Mouse (Mus musculus): ENCODE measurements around the gene Ftl1. TPM values are rescaled to one million over a fixed set of nuclear protein-coding genes. Genes with fewer than 3 reads are reported as not detected.
"Not testable (repeated sequence)": the region's sequence is repeated elsewhere in the genome, so short reads cannot be mapped to it uniquely, and the experiment has no call there.

Ftl1 gene
- polyA plus RNA-seq (2011; ENCODE audit: insufficient read depth, insufficient read length, low read depth, missing spikeins), result 5,956 and 6,533 TPM in 2 replicates

- Histone ChIP-seq H3K4me3 (ENCODE audit: low read depth, low read length) (peak within 1 kb of the TSS; percentile 90), H3K27ac (ENCODE audit: insufficient read depth, low read length) (peak within 1 kb of the TSS; percentile 98), H3K36me3 (ENCODE audit: control insufficient read depth, insufficient read depth, low read length, poor library complexity, severe bottlenecking) (peaks cover 47% of the 10 kb centered on the region), H3K9ac (ENCODE audit: low read depth, poor library complexity, severe bottlenecking) (peak within 1 kb of the TSS; percentile 87)
- not testable (repeated sequence) for H3K4me1 ChIP-seq (ENCODE audit: control insufficient read depth, insufficient read depth, low read length); H3K9me3 ChIP-seq (replicated peaks; ENCODE audit: control insufficient read depth, insufficient read depth, low read length, poor library complexity, severe bottlenecking); H3K27me3 ChIP-seq (ENCODE audit: control insufficient read depth, insufficient read depth, low read length, poor library complexity, severe bottlenecking)
- peak; percentile 72; the same call in 1 of the 2 replicates for TF ChIP-seq EP300 (IDR thresholded peaks at IDR 0.05; ENCODE audit: insufficient read depth, low read depth, low read length)
- TF ChIP-seq POLR2A (IDR thresholded peaks at IDR 0.05; ENCODE audit: insufficient read depth, low read length), result peak; percentile 94
Observed at GRCm38 (mm10) chr7:45459564-45460140, at the start of gene Ftl1. Ftl1 (minus strand) TSS chr7:45459884.

- H3K27me3 ChIP-seq (ENCODE audit: control insufficient read depth, insufficient read depth, low read length, poor library complexity, severe bottlenecking), result no peaks in the 10 kb centered on the region
- H3K9ac ChIP-seq (ENCODE audit: low read depth, poor library complexity, severe bottlenecking), result peak overlapping the region; percentile 38
- TF ChIP-seq EP300 (IDR thresholded peaks at IDR 0.05; ENCODE audit: insufficient read depth, low read depth, low read length), result no peak
- no peak for TF ChIP-seq POLR2A (IDR thresholded peaks at IDR 0.05; ENCODE audit: insufficient read depth, low read length)
- no peak for TF ChIP-seq CTCF (IDR thresholded peaks at IDR 0.05; ENCODE audit: low read depth, low read length)
- H3K27ac ChIP-seq (ENCODE audit: insufficient read depth, low read length), result no peak overlapping the region
- no peaks in the 10 kb centered on the region for H3K9me3 ChIP-seq (replicated peaks; ENCODE audit: control insufficient read depth, insufficient read depth, low read length, poor library complexity, severe bottlenecking)
- H3K4me3 ChIP-seq (ENCODE audit: low read depth, low read length), result peak overlapping the region; percentile 96
- no peaks in the 10 kb centered on the region for H3K4me1 ChIP-seq (ENCODE audit: control insufficient read depth, insufficient read depth, low read length)
- 0 out of 2 replicates have a peak, but pooled peaks cover 2% of the 10 kb centered on the region for H3K36me3 ChIP-seq (ENCODE audit: control insufficient read depth, insufficient read depth, low read length, poor library complexity, severe bottlenecking)
Observed at GRCm38 (mm10) chr7:45509181-45509882, 49.6 kb upstream of the Ftl1 start.

GRCm38 (mm10) chr7:45508561-45508960, 48.9 kb upstream of the Ftl1 start:
- no peaks in the 10 kb centered on the region for H3K4me1 ChIP-seq (ENCODE audit: control insufficient read depth, insufficient read depth, low read length)
- H3K27me3 ChIP-seq (ENCODE audit: control insufficient read depth, insufficient read depth, low read length, poor library complexity, severe bottlenecking), result no peaks in the 10 kb centered on the region
- H3K9ac ChIP-seq (ENCODE audit: low read depth, poor library complexity, severe bottlenecking), result no peak overlapping the region
- no peaks in the 10 kb centered on the region for H3K9me3 ChIP-seq (replicated peaks; ENCODE audit: control insufficient read depth, insufficient read depth, low read length, poor library complexity, severe bottlenecking)
- TF ChIP-seq CTCF (IDR thresholded peaks at IDR 0.05; ENCODE audit: low read depth, low read length), result no peak
- no peak for TF ChIP-seq POLR2A (IDR thresholded peaks at IDR 0.05; ENCODE audit: insufficient read depth, low read length)
- no peak for TF ChIP-seq EP300 (IDR thresholded peaks at IDR 0.05; ENCODE audit: insufficient read depth, low read depth, low read length)
- H3K27ac ChIP-seq (ENCODE audit: insufficient read depth, low read length), result no peak overlapping the region
- no peak overlapping the region for H3K4me3 ChIP-seq (ENCODE audit: low read depth, low read length)
- 0 out of 2 replicates have a peak, but pooled peaks cover 2% of the 10 kb centered on the region for H3K36me3 ChIP-seq (ENCODE audit: control insufficient read depth, insufficient read depth, low read length, poor library complexity, severe bottlenecking)

GRCm38 (mm10) chr7:45507583-45507982, 47.9 kb upstream of the Ftl1 start:
- Histone ChIP-seq H3K4me3 (ENCODE audit: low read depth, low read length) (no peak overlapping the region), H3K36me3 (ENCODE audit: control insufficient read depth, insufficient read depth, low read length, poor library complexity, severe bottlenecking) (0 out of 2 replicates have a peak, but pooled peaks cover 2% of the 10 kb centered on the region), H3K9ac (ENCODE audit: low read depth, poor library complexity, severe bottlenecking) (no peak overlapping the region), H3K9me3 (replicated peaks; ENCODE audit: control insufficient read depth, insufficient read depth, low read length, poor library complexity, severe bottlenecking) (no peaks in the 10 kb centered on the region), H3K27ac (ENCODE audit: insufficient read depth, low read length) (no peak overlapping the region), H3K4me1 (ENCODE audit: control insufficient read depth, insufficient read depth, low read length) (no peaks in the 10 kb centered on the region), H3K27me3 (ENCODE audit: control insufficient read depth, insufficient read depth, low read length, poor library complexity, severe bottlenecking) (no peaks in the 10 kb centered on the region)
- no peak for TF ChIP-seq EP300 (IDR thresholded peaks at IDR 0.05; ENCODE audit: insufficient read depth, low read depth, low read length)
- no peak for TF ChIP-seq POLR2A (IDR thresholded peaks at IDR 0.05; ENCODE audit: insufficient read depth, low read length)
- TF ChIP-seq CTCF (IDR thresholded peaks at IDR 0.05; ENCODE audit: low read depth, low read length), result no peak

- Histone ChIP-seq H3K27ac (ENCODE audit: insufficient read depth, low read length) (no peak overlapping the region), H3K4me3 (ENCODE audit: low read depth, low read length) (no peak overlapping the region), H3K4me1 (ENCODE audit: control insufficient read depth, insufficient read depth, low read length) (no peaks in the 10 kb centered on the region), H3K9me3 (replicated peaks; ENCODE audit: control insufficient read depth, insufficient read depth, low read length, poor library complexity, severe bottlenecking) (no peaks in the 10 kb centered on the region), H3K36me3 (ENCODE audit: control insufficient read depth, insufficient read depth, low read length, poor library complexity, severe bottlenecking) (no peaks in the 10 kb centered on the region), H3K27me3 (ENCODE audit: control insufficient read depth, insufficient read depth, low read length, poor library complexity, severe bottlenecking) (no peaks in the 10 kb centered on the region), H3K9ac (ENCODE audit: low read depth, poor library complexity, severe bottlenecking) (no peak overlapping the region)
- TF ChIP-seq POLR2A (IDR thresholded peaks at IDR 0.05; ENCODE audit: insufficient read depth, low read length) (no peak), EP300 (IDR thresholded peaks at IDR 0.05; ENCODE audit: insufficient read depth, low read depth, low read length) (no peak), CTCF (IDR thresholded peaks at IDR 0.05; ENCODE audit: low read depth, low read length) (no peak)
Observed at GRCm38 (mm10) chr7:45498427-45498826, 38.7 kb upstream of the Ftl1 start.

GRCm38 (mm10) chr7:45494548-45494947, 34.9 kb upstream of the Ftl1 start:
- H3K9me3 ChIP-seq (replicated peaks; ENCODE audit: control insufficient read depth, insufficient read depth, low read length, poor library complexity, severe bottlenecking), result no peaks in the 10 kb centered on the region
- peaks cover 5% of the 10 kb centered on the region for H3K4me1 ChIP-seq (ENCODE audit: control insufficient read depth, insufficient read depth, low read length)
- no peaks in the 10 kb centered on the region for H3K36me3 ChIP-seq (ENCODE audit: control insufficient read depth, insufficient read depth, low read length, poor library complexity, severe bottlenecking)
- no peaks in the 10 kb centered on the region for H3K27me3 ChIP-seq (ENCODE audit: control insufficient read depth, insufficient read depth, low read length, poor library complexity, severe bottlenecking)
- H3K27ac ChIP-seq (ENCODE audit: insufficient read depth, low read length), result no peak overlapping the region
- H3K9ac ChIP-seq (ENCODE audit: low read depth, poor library complexity, severe bottlenecking), result no peak overlapping the region
- no peak overlapping the region for H3K4me3 ChIP-seq (ENCODE audit: low read depth, low read length)
- TF ChIP-seq EP300 (IDR thresholded peaks at IDR 0.05; ENCODE audit: insufficient read depth, low read depth, low read length) (no peak), CTCF (IDR thresholded peaks at IDR 0.05; ENCODE audit: low read depth, low read length) (no peak), POLR2A (IDR thresholded peaks at IDR 0.05; ENCODE audit: insufficient read depth, low read length) (no peak)
